Mouse (Mus musculus) lung, adult 2 months (tissue): Measurements from ENCODE around the gene Erc2.

Source experiments
- CTCF ChIP-seq: fragments of 200-500 bp; IDR thresholded peaks from 2 replicates; pipeline ENCODE4 v1.5.1; 2011; ENCODE audit warnings: mild to moderate bottlenecking, low read length, control low read depth; ENCODE audit not compliant: insufficient read depth
- POLR2A ChIP-seq: fragments of 200-500 bp; IDR thresholded peaks from 2 replicates; pipeline ENCODE4 v1.6.1; 2011; ENCODE audit warnings: low read depth, mild to moderate bottlenecking, control low read depth, low read length, borderline replicate concordance; ENCODE audit errors: extremely low read depth

DNA sequence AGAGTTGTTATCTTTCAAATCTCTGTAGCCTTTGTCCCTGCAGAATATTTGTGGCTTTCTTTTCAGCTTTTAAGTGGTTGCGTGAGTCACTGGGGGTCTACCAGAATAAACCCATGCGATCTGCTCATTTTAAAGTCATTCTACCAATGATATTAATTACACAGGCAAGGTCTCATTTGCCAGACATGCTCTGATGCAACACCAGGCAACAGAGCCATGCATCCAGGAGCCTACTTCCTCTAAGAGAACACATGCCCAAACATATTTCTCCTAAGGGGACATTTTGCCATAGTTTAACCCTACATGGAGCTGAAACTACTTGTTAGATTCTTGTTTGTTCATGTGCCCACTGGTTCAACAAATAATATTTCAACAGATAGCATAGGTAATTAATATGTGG, 584.1 kb downstream of the Erc2 start:
- TF ChIP-seq CTCF (no peak), POLR2A (no peak)
